Mouse (Mus musculus) heart, postnatal 0 days (tissue): Measurements from ENCODE around the gene Tenm2.

ENCODE experiments used
- CTCF ChIP-seq: IDR thresholded peaks from 2 replicates; pipeline ENCODE4 v1.5.1; 2016; ENCODE audit warnings: antibody characterized with exemption, control low read depth, low read depth
- EP300 ChIP-seq: IDR thresholded peaks from 2 replicates; pipeline ENCODE4 v1.6.1; 2016; ENCODE audit warnings: antibody characterized with exemption, low read depth

- TF ChIP-seq CTCF (no peak), EP300 (no peak)
These were observed 1182.3 kb downstream of the Tenm2 start for GRCm38 (mm10) chr11:36053457-36053856.
